Mouse (Mus musculus) Patski (cell line): Measurements from ENCODE around the gene Klc3. TPM values are rescaled to one million over a fixed set of nuclear protein-coding genes. Genes with fewer than 3 reads are reported as not detected.
A peak's percentile ranks its signal among the peaks of the same experiment; 100 is the strongest.

Experiments
- ATAC-seq: fragments of 100-300 bp; one replicate; pipeline ENCODE4 v1.8.0; 2021
- CTCF ChIA-PET: fragments of 350-600 bp; sonication (Branson Sonifier 250); formaldehyde crosslinking; loops from one replicate; lab custom pipeline; 2022; ENCODE audit warnings: inconsistent platforms; lab: Charles Lee
- POLR2A ChIA-PET: fragments of 350-600 bp; sonication (Branson Sonifier 250); formaldehyde crosslinking; loops from one replicate; lab custom pipeline; 2022; ENCODE audit warnings: antibody characterized with exemption, inconsistent platforms; lab: Charles Lee
- DNase-seq: peaks from one replicate; pipeline ENCODE4 v3.0.0-alpha.2; 2011; ENCODE audit warnings: low read depth, low spot score
- H3K27me3 ChIP-seq: fragments of 371-371 bp; one replicate; pipeline ENCODE4 v1.5.1; 2021
- CTCF ChIP-seq: fragments of 100-300 bp; IDR thresholded peaks from one replicate; pipeline ENCODE4 v1.5.1; 2021
- in situ Hi-C: fragments of 300-500 bp; cut with MboI; formaldehyde crosslinking; loops from 3 replicates; pipeline ENCODE4 v1.11.1; 2018; ENCODE audit warnings: low pct_unique_long_range_greater_than_20kb, mixed read lengths
- polyA plus RNA-seq: library from polyadenylated mRNA; unstranded; gene quantifications from one replicate; pipeline ENCODE4 v1.2.3, GENCODE M21; 2021

The Klc3 gene
- polyA plus RNA-seq, 1 experiment from 2014 or later = 44.0 TPM

DNA sequence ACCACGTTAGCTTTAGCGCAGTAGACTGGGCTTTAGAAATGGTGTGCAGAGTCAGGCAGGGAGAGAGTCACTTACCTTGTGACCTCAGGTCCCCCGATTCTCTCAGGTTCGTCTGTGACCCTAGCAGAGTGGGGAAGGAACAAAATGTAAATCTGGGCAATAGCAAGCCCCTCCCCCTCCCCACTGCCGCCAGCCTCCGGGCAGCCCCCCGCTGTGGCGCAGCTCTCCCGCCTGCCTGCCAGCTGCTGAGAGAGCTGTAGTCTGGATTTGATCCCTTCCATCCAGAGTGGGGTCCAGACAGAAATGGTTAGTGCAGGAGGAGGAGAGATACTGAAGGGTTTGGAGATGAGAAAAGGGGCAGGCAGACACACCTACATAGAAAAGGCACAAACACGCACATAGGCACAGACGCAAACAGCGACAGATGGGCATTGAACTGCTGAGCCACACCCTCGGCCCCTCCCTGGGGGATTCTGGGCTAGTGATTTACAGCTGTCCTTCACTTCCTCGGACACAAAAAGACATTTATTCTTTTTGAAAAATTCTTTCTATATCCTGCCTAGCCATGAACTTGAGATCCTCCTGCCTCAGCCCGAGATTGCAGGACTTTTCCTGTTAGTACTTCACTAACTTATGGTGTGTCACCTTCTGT, 24.2 kb upstream of the Klc3 start:
- ChIA-PET POLR2A (no interaction called here), CTCF (no interaction called here)
- no peaks in the 10 kb centered on the region for H3K27me3 ChIP-seq
- DNase-seq (no peak), ATAC-seq (no peak)
- no peak for TF ChIP-seq CTCF
- in situ Hi-C loops = no loop called here

DNA sequence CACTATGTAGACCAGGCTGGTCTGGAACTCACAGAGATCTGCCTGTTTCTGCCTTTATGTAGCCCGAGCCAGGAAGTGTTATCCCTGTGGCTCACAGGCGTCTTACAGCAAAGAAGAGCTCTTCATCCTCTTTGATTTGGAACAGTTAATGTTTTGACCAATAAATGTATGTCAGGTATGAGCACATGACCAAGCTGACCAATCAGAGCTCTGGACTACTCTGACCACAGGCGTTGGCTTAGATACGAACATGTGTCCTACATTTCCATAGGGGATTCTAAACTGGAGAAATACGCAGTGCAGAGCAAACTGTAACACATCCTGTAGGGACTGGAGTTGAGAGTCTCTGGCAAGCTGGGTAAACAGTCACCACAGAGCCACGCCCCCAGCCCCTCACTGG, 23.0 kb upstream of the Klc3 start:
- ATAC-seq = no peak
- POLR2A ChIA-PET = interaction anchor here (0.7 kb wide), 1 partner anchor 10 kb away, joined by 4 read pairs; no protein-coding TSS in a partner anchor

DNA sequence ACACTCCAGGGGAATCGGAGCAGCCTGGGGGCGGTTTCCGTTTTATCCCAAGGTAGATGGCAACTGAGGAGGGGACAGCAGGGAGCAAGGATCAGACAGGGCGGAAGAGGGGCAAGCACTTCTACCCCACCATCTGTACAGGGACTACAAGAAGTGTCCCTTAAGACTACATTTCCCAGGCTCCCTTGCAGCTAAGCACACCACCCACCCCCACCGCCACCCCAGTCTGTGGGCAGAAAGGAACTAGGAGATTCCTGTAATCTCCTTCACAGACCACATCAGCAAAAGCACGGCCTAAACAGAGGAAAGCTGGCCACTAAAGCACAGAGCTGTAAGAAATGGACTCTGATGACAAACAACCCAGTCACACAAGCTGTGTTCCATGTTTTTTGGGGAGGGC, 22.4 kb upstream of the Klc3 start:
- in situ Hi-C loops = no loop called here
- no peak for ATAC-seq
- TF ChIP-seq CTCF = no peak
- ChIA-PET POLR2A (interaction anchor here (0.7 kb wide), 1 partner anchor 11 kb away, joined by 4 read pairs; no protein-coding TSS in a partner anchor), CTCF (interaction anchor here (0.8 to 1.0 kb wide), 2 partner anchors 12 to 21 kb away, joined by 3 to 5 read pairs; no protein-coding TSS in a partner anchor)
- H3K27me3 ChIP-seq = no peaks in the 10 kb centered on the region
- DNase-seq = no peak

More for the DNA sequence above, 23.0 kb upstream of the Klc3 start:
- in situ Hi-C loops = no loop called here
- no peak for TF ChIP-seq CTCF
- CTCF ChIA-PET = interaction anchor here (0.8 to 1.0 kb wide), 2 partner anchors 13 to 21 kb away, joined by 3 to 5 read pairs; no protein-coding TSS in a partner anchor
- no peak for DNase-seq
- H3K27me3 ChIP-seq = no peaks in the 10 kb centered on the region

DNA sequence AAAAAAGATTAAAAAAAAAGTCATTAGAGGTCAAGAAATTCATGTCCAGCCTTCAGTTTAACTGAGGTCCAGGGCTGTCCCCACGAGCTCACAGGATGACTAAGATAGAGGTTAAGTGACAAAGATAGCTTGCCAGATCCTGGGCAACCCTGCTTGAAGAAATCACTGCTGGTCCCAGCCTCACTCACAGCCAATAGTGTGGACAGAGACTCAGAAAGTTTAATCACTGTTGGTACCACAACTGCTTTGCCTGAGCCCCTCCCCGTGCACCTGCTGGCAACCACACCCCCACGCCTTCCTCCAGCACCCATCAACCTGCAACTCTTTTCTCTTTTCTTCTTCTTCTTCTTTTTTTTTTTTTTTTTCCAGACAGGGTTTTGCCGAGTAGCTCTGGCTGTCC, 20.1 kb upstream of the Klc3 start:
- H3K27me3 ChIP-seq = no peaks in the 10 kb centered on the region
- ChIA-PET POLR2A (interaction anchor here (1.3 kb wide), 1 partner anchor 17 kb away, joined by 4 read pairs; no protein-coding TSS in a partner anchor), CTCF (interaction anchor here (1.0 to 2.0 kb wide), 2 partner anchors 8 to 166 kb away, joined by 3 to 8 read pairs; no protein-coding TSS in a partner anchor)
- ATAC-seq (no peak), DNase-seq (no peak)
- TF ChIP-seq CTCF = no peak
- in situ Hi-C loops = no loop called here

DNA sequence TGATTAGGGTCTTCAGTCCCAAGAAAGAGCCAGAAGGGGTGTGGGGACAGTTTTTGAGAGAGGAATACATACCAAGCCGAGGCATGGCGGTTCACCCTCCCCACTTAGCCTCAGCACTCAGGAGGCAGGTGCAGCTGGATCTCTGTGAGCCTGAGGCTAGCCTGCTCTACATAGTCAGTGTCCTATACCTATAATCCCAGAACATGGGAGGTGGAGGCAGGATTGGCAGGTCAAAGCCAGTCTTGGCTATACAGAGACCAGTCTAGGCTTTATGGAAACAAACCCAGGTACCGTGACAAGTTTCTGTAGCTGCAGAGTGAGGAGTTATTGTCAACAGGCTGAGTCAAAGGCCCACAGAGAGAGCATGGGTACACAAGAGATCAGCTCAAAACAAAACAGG, 19.2 kb upstream of the Klc3 start:
- CTCF ChIA-PET = interaction anchor here (1.0 to 2.0 kb wide), 2 partner anchors 9 to 167 kb away, joined by 3 to 8 read pairs; no protein-coding TSS in a partner anchor
- no peak for ATAC-seq
- in situ Hi-C loops = no loop called here
- DNase-seq = no peak
- POLR2A ChIA-PET = interaction anchor here (1.3 kb wide), 1 partner anchor 17 kb away, joined by 4 read pairs; no protein-coding TSS in a partner anchor
- H3K27me3 ChIP-seq = no peaks in the 10 kb centered on the region
- no peak for TF ChIP-seq CTCF

DNA sequence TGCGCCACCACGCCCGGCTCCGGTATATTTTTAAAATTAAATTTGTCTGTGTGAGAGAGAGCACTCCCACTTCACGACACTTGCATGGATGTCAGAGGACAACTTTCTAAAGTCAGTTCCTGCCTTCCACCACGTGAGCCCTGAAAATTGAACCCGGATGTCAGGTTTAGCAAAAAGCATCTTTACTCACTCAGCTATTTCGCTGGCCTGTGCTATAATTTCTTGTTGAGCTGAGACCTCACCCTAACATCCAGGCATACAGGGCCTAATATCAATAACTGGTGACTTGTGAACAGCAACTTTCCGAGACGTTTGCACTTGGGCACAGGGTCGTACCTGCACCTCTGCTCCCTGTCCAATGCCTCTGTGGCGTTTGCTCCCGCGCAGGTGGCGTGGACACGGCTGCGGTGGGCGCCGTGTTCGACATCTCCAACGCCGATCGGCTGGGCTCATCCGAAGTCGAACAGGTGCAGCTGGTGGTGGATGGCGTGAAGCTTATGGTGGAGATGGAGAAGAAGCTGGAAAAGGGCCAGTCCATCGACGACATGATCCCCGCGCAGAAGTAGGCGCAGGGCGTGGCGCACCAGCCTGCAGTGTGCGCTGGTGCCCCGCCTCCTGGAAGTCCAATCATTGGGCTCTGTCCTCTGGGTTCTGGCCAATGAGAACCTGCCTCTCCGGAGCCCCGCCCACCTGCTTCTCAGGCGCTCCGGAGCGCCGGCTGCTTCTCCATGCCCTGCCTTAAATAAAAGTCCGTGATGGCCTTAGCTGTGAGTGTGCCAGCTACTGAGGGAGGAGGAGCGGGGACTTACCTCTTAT, 17.1 kb upstream of the Klc3 start:
- no peak for TF ChIP-seq CTCF
- DNase-seq = no peak
- POLR2A ChIA-PET = no interaction called here
- ATAC-seq = peak; percentile 84
- H3K27me3 ChIP-seq = no peaks in the 10 kb centered on the region
- CTCF ChIA-PET = interaction anchor here (0.8 to 1.9 kb wide), 4 partner anchors 11 to 87 kb away, joined by 3 to 11 read pairs (median 5); partner anchors contain the start of genes Bloc1s3 and Trappc6a
- in situ Hi-C loops = no loop called here

DNA sequence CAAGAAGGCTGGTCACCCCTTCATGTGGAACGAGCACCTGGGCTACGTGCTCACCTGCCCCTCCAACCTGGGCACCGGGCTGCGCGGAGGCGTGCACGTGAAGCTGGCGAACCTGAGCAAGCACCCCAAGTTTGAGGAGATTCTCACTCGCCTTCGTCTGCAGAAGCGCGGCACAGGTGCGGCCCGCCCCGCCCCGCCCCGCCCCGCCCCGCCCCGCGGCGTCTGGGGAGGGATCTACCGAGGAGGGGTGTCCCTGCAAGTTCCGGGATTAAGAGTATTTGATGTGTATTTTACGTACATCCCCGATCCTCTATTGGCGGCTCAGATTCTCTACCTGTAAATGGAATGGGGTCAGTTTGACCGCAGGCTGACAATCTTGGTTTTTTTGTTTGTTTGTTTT, 16.2 kb upstream of the Klc3 start:
- ATAC-seq (no peak), DNase-seq (no peak)
- CTCF ChIA-PET = no interaction called here
- in situ Hi-C loops = no loop called here
- TF ChIP-seq CTCF = no peak
- POLR2A ChIA-PET = no interaction called here
- H3K27me3 ChIP-seq = no peaks in the 10 kb centered on the region

DNA sequence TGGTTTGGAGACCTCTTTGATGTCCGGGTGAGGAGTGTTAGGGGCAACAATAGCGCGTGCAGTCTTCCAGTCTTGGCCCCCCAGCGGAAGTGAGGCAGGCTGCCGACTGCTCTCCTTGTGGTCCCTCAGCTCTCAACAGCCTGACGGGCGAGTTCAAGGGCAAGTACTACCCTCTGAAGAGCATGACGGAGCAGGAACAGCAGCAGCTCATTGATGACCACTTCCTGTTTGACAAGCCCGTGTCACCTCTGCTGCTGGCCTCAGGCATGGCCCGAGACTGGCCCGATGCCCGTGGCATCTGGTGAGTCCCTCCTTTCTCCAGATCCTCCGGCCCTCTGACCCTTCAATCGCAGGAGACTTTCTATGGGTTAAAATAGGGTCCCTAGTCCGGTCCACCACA, 12.7 kb upstream of the Klc3 start:
- ATAC-seq (no peak), DNase-seq (no peak)
- ChIA-PET POLR2A (interaction anchor here (0.9 kb wide), 1 partner anchor 18 kb away, joined by 3 read pairs; no protein-coding TSS in a partner anchor), CTCF (no interaction called here)
- in situ Hi-C loops = no loop called here
- TF ChIP-seq CTCF = no peak
- H3K27me3 ChIP-seq = no peaks in the 10 kb centered on the region

DNA sequence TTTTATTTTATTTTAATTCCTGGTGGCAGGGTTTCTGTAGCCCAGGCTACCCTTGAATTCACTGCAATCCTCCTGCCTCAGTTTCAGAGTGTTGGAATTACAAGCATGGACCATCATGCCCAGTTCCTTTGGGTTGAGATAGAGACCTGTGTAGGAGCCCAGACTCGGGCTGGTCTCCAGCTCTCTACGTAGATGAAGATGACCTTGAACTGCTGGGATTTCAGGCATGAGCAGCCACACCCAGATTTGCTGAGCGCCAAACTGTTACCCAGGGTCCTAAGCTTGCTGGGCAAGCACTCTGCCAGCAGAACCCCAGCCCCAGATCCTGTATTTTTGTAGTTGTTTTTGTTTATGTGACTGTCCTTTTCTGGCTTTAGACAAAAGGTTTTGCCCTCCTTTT, 9.6 kb upstream of the Klc3 start:
- ChIA-PET POLR2A (no interaction called here), CTCF (interaction anchor here (1.5 kb wide), 1 partner anchor 13 kb away, joined by 3 read pairs; no protein-coding TSS in a partner anchor)
- in situ Hi-C loops = no loop called here

DNA sequence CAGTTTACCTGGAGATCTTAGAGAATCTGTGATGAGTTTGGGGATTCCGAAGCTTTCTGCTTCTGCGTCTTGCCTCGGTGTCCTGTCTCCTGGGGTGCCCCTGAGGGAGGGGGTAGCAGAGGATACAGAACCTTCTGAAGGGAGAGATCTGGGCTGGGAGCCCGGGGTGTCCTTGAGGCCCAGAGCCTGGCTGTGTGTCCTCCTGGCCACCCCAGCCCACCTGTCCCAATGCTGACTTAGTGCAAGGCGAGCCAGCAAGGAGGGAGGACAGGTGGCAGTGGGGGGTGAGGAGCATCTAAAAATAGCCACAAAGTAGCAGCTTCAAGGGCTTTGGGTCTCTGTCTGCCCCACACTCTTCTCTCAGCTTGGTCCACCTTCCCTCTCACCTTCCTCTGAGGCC, 7.9 kb upstream of the Klc3 start:
- no peak for DNase-seq
- ATAC-seq = no peak
- no peak for TF ChIP-seq CTCF
- H3K27me3 ChIP-seq = no peaks in the 10 kb centered on the region
- in situ Hi-C loops = no loop called here
- ChIA-PET CTCF (interaction anchor here (2.5 kb wide), 1 partner anchor 20 kb away, joined by 5 read pairs; no protein-coding TSS in a partner anchor), POLR2A (interaction anchor here (0.5 kb wide), 1 partner anchor 275 kb away, joined by 3 read pairs; no protein-coding TSS in a partner anchor)

More for the DNA sequence above, 9.6 kb upstream of the Klc3 start:
- DNase-seq (no peak), ATAC-seq (no peak)
- no peak for TF ChIP-seq CTCF
- no peaks in the 10 kb centered on the region for H3K27me3 ChIP-seq
